Mouse (Mus musculus): ENCODE data around the gene Aarsd1. TPM values are rescaled to one million over a fixed set of nuclear protein-coding genes. Genes with fewer than 3 reads are reported as not detected.

Gene Aarsd1
- polyA plus RNA-seq, 1 experiment = 50.6 TPM

- no peaks in the 10 kb centered on the region for H3K27me3 ChIP-seq (ENCODE audit: control insufficient read depth, insufficient read depth, insufficient read length)
- no peak overlapping the region for H3K4me3 ChIP-seq (ENCODE audit: insufficient read depth, poor library complexity, severe bottlenecking)
- H3K79me3 ChIP-seq (ENCODE audit: low read depth) = peaks cover 14% of the 10 kb centered on the region
- TF ChIP-seq CTCF (IDR thresholded peaks at IDR 0.05; ENCODE audit: control insufficient read depth, insufficient read depth, insufficient read length) (no peak), USF1 (IDR thresholded peaks at IDR 0.05; ENCODE audit: low read depth) (no peak), MYOD1 (IDR thresholded peaks at IDR 0.05; ENCODE audit: control insufficient read depth, insufficient read length, low read depth) (no peak), CEBPB (IDR thresholded peaks at IDR 0.05; ENCODE audit: low read depth) (no peak), FOSL1 (IDR thresholded peaks at IDR 0.05; ENCODE audit: insufficient read depth, low read length, poor library complexity, severe bottlenecking) (no peak), MYOG (IDR thresholded peaks at IDR 0.05; ENCODE audit: control insufficient read depth, extremely low read depth, insufficient read length) (no peak)
- H3ac ChIP-seq (ENCODE audit: control insufficient read depth, insufficient read length, low read depth) = no peak overlapping the region
- peaks cover 26% of the 10 kb centered on the region for H3K79me2 ChIP-seq (ENCODE audit: control insufficient read depth, insufficient read depth)
- H3K36me3 ChIP-seq (ENCODE audit: control insufficient read depth, insufficient read depth) = peaks cover 68% of the 10 kb centered on the region
These were observed 13.9 kb upstream of the Aarsd1 start for GRCm38 (mm10) chr11:101431327-101431726.

DNA sequence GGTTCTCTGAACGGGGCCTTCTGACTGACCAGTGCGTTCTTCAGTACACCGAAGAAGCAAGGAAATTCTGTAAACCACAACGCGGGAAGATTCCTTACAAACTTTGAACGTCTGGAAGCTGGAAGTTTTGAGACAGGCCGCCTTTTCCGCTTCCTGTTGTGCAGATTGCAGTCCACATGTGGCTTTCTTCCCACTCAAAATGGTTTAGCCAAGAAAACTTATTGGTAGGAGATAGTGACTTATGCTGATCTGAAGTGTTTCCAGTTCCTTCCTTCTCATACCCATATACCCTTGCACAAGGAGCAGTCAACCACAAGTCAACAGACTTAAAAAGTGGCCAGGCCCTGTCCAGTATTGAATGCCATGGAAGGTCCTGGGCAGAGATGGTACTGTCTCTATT, 8.8 kb upstream of the Aarsd1 start:
- Histone ChIP-seq H3K27me3 (ENCODE audit: control insufficient read depth, insufficient read depth, insufficient read length) (no peaks in the 10 kb centered on the region), H3ac (ENCODE audit: control insufficient read depth, insufficient read length, low read depth) (no peak overlapping the region), H3K79me3 (ENCODE audit: low read depth) (peaks cover 16% of the 10 kb centered on the region), H3K4me3 (ENCODE audit: insufficient read depth, poor library complexity, severe bottlenecking) (peak overlapping the region; percentile 99), H3K79me2 (ENCODE audit: control insufficient read depth, insufficient read depth) (peaks cover 40% of the 10 kb centered on the region), H3K36me3 (ENCODE audit: control insufficient read depth, insufficient read depth) (peaks cover 22% of the 10 kb centered on the region)
- TF ChIP-seq CEBPB (IDR thresholded peaks at IDR 0.05; ENCODE audit: low read depth) (no peak), MYOD1 (IDR thresholded peaks at IDR 0.05; ENCODE audit: control insufficient read depth, insufficient read length, low read depth) (no peak), USF1 (IDR thresholded peaks at IDR 0.05; ENCODE audit: low read depth) (no peak), MAX (IDR thresholded peaks at IDR 0.05) (no peak), CTCF (IDR thresholded peaks at IDR 0.05; ENCODE audit: control insufficient read depth, insufficient read depth, insufficient read length) (no peak), FOSL1 (IDR thresholded peaks at IDR 0.05; ENCODE audit: insufficient read depth, low read length, poor library complexity, severe bottlenecking) (no peak), MYOG (IDR thresholded peaks at IDR 0.05; ENCODE audit: control insufficient read depth, extremely low read depth, insufficient read length) (no peak)

GRCm38 (mm10) chr11:101424925-101425813, 7.8 kb upstream of the Aarsd1 start, which contains the start of the genes Rundc1 and Ptges3l:
Rundc1 (plus strand) TSS chr11:101425085.
Ptges3l (minus strand) TSS chr11:101425333.
- peak; percentile 5 for TF ChIP-seq MAX (IDR thresholded peaks at IDR 0.05)
- no peak for TF ChIP-seq MYOG (IDR thresholded peaks at IDR 0.05; ENCODE audit: control insufficient read depth, extremely low read depth, insufficient read length)
- no peak for TF ChIP-seq CEBPB (IDR thresholded peaks at IDR 0.05; ENCODE audit: low read depth)
- TF ChIP-seq CTCF (IDR thresholded peaks at IDR 0.05; ENCODE audit: control insufficient read depth, insufficient read depth, insufficient read length) = peak; percentile 17
- no peak for TF ChIP-seq USF1 (IDR thresholded peaks at IDR 0.05; ENCODE audit: low read depth)
- Histone ChIP-seq H3K27me3 (ENCODE audit: control insufficient read depth, insufficient read depth, insufficient read length) (no peaks in the 10 kb centered on the region), H3K79me3 (ENCODE audit: low read depth) (peaks cover 16% of the 10 kb centered on the region), H3K79me2 (ENCODE audit: control insufficient read depth, insufficient read depth) (peaks cover 40% of the 10 kb centered on the region), H3K4me3 (ENCODE audit: insufficient read depth, poor library complexity, severe bottlenecking) (peak within 1 kb of the TSS; percentile 99), H3ac (ENCODE audit: control insufficient read depth, insufficient read length, low read depth) (peak within 1 kb of the TSS; percentile 75), H3K36me3 (ENCODE audit: control insufficient read depth, insufficient read depth) (peaks cover 13% of the 10 kb centered on the region)

GRCm38 (mm10) chr11:101424105-101424851, 6.9 kb upstream of the Aarsd1 start, which contains the start of gene Gm27029:
Gm27029 (minus strand) TSS chr11:101424796.
- TF ChIP-seq MYOG (IDR thresholded peaks at IDR 0.05; ENCODE audit: control insufficient read depth, extremely low read depth, insufficient read length) = no peak
- TF ChIP-seq MYOD1 (IDR thresholded peaks at IDR 0.05; ENCODE audit: control insufficient read depth, insufficient read length, low read depth) = no peak
- TF ChIP-seq CEBPB (IDR thresholded peaks at IDR 0.05; ENCODE audit: low read depth) = no peak
- TF ChIP-seq MAX (IDR thresholded peaks at IDR 0.05) = no peak
- no peak for TF ChIP-seq FOSL1 (IDR thresholded peaks at IDR 0.05; ENCODE audit: insufficient read depth, low read length, poor library complexity, severe bottlenecking)
- Histone ChIP-seq H3K36me3 (ENCODE audit: control insufficient read depth, insufficient read depth) (peaks cover 4% of the 10 kb centered on the region), H3K79me2 (ENCODE audit: control insufficient read depth, insufficient read depth) (peaks cover 40% of the 10 kb centered on the region), H3K27me3 (ENCODE audit: control insufficient read depth, insufficient read depth, insufficient read length) (no peaks in the 10 kb centered on the region), H3ac (ENCODE audit: control insufficient read depth, insufficient read length, low read depth) (peak within 1 kb of the TSS; percentile 75), H3K79me3 (ENCODE audit: low read depth) (peaks cover 16% of the 10 kb centered on the region), H3K4me3 (ENCODE audit: insufficient read depth, poor library complexity, severe bottlenecking) (peak within 1 kb of the TSS; percentile 99)

DNA sequence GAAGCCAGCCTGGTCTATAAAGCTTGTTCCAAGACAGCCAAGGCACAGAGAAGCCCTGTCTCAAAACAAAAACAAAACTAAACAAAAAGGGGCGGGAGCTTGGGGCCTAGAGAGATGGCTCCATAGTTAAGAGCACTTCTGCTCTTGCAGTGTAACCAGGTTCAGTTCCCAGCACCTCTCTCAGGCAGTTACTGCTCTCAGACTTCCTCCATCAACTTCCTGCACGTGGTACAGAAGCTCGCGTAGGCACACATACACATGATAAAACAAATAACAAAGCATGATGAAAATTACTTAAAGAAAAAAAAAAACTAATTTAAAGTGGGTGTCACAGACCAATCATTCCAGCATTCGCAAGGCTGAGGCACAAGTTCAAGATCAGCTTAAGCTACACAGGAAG, 2.7 kb upstream of the Aarsd1 start:
- Histone ChIP-seq H3ac (ENCODE audit: control insufficient read depth, insufficient read length, low read depth) (no peak overlapping the region), H3K36me3 (ENCODE audit: control insufficient read depth, insufficient read depth) (no peaks in the 10 kb centered on the region), H3K27me3 (ENCODE audit: control insufficient read depth, insufficient read depth, insufficient read length) (no peaks in the 10 kb centered on the region), H3K79me3 (ENCODE audit: low read depth) (no peaks in the 10 kb centered on the region), H3K4me3 (ENCODE audit: insufficient read depth, poor library complexity, severe bottlenecking) (no peak overlapping the region), H3K79me2 (ENCODE audit: control insufficient read depth, insufficient read depth) (peaks cover 16% of the 10 kb centered on the region)
- TF ChIP-seq MAX (IDR thresholded peaks at IDR 0.05) (no peak), CEBPB (IDR thresholded peaks at IDR 0.05; ENCODE audit: low read depth) (no peak), CTCF (IDR thresholded peaks at IDR 0.05; ENCODE audit: control insufficient read depth, insufficient read depth, insufficient read length) (no peak), FOSL1 (IDR thresholded peaks at IDR 0.05; ENCODE audit: insufficient read depth, low read length, poor library complexity, severe bottlenecking) (no peak), MYOD1 (IDR thresholded peaks at IDR 0.05; ENCODE audit: control insufficient read depth, insufficient read length, low read depth) (no peak), USF1 (IDR thresholded peaks at IDR 0.05; ENCODE audit: low read depth) (no peak)

Data from C2C12 (cell line).